Mouse (Mus musculus): ENCODE results near the gene Ppcdc. TPM values are rescaled to one million over a fixed set of nuclear protein-coding genes. Genes with fewer than 3 reads are reported as not detected.
A peak's percentile ranks its signal among the peaks of the same experiment; 100 is the strongest.

Ppcdc gene
- polyA plus RNA-seq (2017; shearing (Covaris generic)): 100 to 1,000 TPM; 157 to 228 TPM

GRCm38 (mm10) chr9:57439522-57440295 is at the start of gene Ppcdc:
TSS of gene Ppcdc (minus strand) at chr9:57440124.
- peak; percentile 99 for ATAC-seq

- ATAC-seq: no peak
These were observed 47.9 kb upstream of the Ppcdc start for GRCm38 (mm10) chr9:57487807-57488206.

GRCm38 (mm10) chr9:57485774-57486173 is 45.9 kb upstream of the Ppcdc start:
- ATAC-seq: no peak

GRCm38 (mm10) chr9:57468914-57469313 is 29.0 kb upstream of the Ppcdc start:
- no peak for ATAC-seq

DNA sequence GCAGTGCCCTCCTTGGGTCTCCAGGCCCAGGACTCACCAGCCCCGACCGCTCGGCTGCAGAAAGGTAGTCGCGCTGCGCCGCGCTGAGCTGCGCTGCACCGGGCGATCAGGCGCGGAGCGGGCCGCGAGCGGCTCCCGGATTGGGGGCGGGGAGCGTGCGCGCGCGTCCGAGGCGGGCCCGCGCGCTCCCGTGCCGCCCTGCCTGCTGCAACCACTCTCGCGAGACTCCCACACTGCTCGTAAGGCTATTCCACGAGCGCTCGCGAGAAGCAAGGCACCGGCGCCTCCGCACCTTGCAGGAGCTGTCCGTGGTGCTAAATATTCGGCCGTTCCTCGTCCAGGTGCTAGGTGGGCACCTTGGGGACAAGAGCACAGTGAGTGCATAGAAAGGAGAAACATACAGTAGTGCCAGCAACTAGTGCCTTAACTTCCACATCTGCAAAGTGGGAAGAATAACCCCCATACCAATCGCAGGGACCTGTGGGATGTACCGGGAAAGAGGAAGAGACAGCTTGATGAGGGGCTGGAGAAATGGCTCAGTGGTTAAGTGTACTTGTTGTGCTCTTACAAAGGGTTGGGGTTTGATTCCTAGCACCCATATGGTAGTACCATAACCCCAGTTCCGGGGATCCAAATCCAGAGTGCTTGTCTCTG is 28.1 kb upstream of the Ppcdc start, which contains the start of gene Scamp5:
TSS of gene Scamp5 (minus strand) at position 165 of the 654 bp plus-strand sequence.
- peak; percentile 51 for ATAC-seq

- no peak for ATAC-seq
These were observed 27.4 kb upstream of the Ppcdc start for GRCm38 (mm10) chr9:57467271-57467771.

GRCm38 (mm10) chr9:57466101-57466500 is 26.2 kb upstream of the Ppcdc start:
- no peak for ATAC-seq

- ATAC-seq: no peak
These were observed 22.9 kb upstream of the Ppcdc start for GRCm38 (mm10) chr9:57462866-57463265.

- ATAC-seq: no peak
These were observed 19.8 kb upstream of the Ppcdc start for GRCm38 (mm10) chr9:57459707-57460106.

DNA sequence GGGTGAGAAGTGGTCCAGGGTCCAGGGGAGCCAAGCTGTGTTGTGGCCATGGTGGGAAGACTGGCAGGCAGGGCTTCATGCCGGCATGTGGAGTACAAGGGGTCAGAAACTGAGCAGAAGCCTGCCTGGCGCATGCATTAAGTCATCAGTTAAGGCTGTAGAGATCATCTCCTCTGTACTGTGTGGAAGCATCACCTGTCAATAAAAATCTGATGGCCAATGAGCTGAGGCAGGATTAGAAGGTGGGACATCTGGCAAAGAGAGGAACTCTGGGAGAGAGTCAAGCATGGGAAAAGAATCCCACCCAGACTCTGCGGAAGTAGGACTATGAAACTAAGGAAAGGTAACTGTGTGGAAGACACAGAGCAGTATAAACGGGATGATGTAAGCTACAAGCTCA is 13.6 kb upstream of the Ppcdc start:
- ATAC-seq: no peak

DNA sequence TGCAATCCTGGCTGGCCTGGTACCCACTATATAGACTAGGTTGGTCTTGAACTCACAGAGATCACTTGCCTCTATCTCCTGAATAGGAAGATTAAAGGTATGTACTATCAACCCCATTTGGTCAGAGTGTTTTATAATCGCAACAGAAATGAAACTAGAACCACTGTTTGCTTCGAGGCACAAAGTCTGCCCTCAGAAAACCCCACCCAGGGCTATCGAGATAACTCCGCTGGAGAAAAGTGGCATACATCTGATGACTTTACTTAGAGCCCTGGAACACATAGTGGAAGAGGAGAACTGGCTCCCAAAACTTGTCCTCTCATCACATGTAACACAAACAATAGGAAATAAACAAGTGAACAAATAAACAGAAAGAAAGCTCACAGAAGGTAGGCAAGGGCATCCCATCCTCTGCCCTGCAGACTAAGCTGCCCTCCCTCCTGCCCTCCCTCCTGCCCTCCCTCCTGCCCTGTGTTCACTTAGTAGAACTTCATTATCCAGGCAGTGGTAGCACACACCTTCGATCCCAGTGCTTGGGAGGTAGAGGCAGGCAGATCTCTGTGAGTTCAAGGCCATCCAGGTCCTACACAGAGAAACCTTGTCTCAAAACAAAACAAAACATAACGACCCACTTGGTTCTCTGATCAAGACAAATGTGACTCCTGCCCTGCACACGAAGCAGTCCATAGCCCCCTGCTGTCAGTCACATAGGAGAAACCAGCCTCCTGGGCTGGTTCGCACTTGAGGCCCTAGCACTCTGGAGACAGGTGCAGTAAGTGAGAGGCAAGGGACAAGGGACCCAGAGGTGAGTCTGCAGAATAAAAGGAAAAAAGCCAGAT is 12.9 kb upstream of the Ppcdc start:
- no peak for ATAC-seq

- ATAC-seq: no peak
These were observed 9.8 kb upstream of the Ppcdc start for GRCm38 (mm10) chr9:57449715-57450114.

DNA sequence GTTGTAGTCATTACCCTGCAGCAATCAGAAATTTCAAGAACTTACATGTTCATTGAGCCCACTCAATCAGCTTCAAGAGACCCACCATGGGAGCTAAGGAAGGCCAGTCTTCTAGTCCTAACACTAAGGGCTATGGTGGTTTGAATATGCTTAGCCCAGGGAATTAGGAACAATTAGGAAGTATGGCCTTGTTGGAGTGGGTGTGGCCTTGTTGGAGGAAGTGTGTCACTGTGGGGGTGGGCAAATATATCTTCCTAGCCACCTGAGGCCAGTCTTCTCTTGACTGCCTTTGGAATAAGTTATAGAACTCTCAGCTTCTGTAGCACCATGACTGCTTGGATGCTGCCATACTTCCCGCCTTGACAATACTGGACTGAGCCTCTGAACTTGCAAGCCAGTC is 696 bp upstream of the Ppcdc start:
- no peak for ATAC-seq

GRCm38 (mm10) chr9:57439083-57439482 is 841 bp downstream of the Ppcdc start:
- ATAC-seq: no peak

- no peak for ATAC-seq
These were observed 1.9 kb downstream of the Ppcdc start for GRCm38 (mm10) chr9:57437896-57438614.

DNA sequence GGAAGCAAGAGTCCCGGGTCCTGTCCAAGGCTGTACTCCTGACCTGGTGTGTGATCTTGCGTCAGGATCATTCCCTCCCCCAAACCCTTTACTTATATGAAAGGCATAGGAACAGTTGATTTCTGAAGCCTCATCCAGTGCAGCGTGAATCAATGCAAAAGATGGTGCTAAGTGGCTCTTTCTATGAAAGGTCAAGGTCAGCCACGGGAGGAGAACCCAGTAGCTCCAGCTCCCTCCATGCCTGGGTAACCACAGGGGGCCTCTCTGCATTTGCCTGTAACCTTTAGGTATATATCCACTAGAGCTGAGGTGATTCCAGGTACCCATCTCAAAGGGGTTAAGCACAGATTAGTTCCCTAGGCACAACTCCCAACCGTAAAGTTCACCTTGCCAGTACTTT is 3.8 kb downstream of the Ppcdc start:
- ATAC-seq: no peak

GRCm38 (mm10) chr9:57434405-57435165 is 5.3 kb downstream of the Ppcdc start:
- no peak for ATAC-seq

DNA sequence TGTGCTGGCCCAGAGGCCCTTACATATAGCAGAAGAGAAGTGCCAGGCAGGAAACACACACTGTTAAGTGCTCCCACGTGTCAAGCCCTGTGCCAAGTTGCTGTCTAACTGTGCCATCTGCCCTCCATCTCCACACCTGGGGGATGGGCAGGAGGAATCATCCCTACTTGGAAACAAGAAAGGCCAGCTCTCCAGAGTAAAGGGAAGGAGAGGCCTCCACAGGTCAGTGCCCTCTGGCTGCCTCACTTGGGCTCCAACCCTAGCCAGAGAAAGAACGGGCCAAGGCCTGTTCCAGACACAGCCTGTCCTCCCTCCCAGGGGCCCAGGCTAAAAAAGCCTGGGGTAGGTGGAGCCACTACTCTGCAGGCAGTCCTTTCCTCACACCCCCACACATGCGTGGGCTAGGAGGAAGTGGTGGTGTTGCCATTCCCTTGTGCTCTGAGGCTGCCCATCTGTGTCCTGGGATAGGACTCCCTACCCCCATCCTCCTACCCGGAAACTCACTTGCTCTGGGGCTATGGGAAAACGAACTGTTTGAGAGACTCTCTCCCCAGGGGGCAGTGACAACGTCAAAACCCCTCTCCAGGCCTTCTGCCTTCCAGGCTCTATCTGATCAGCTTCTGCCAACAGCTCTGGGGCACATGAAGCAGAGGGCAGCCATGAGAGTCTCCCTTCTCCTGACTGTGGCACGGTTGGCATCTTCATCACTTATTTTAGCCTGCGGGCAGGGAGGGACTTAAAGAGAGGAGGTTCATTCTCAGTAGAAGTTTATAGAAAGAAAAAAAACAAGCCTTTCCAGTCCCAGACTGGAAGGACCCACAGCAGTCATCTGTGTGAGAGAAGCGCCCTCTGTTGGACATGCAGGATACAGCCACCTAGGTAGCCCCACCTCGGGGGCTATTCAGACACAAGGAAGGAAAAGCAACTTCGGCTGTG is 6.6 kb downstream of the Ppcdc start:
- peak; percentile 90 for ATAC-seq

GRCm38 (mm10) chr9:57432480-57432879 is 7.4 kb downstream of the Ppcdc start:
- ATAC-seq: no peak

GRCm38 (mm10) chr9:57431202-57431601 is 8.7 kb downstream of the Ppcdc start:
- no peak for ATAC-seq
